Mouse (Mus musculus): ENCODE results near the gene Brat1. TPM values are rescaled to one million over a fixed set of nuclear protein-coding genes. Genes with fewer than 3 reads are reported as not detected.

Gene Brat1
- polyA plus RNA-seq, 1 experiment, result 28.6 TPM

DNA sequence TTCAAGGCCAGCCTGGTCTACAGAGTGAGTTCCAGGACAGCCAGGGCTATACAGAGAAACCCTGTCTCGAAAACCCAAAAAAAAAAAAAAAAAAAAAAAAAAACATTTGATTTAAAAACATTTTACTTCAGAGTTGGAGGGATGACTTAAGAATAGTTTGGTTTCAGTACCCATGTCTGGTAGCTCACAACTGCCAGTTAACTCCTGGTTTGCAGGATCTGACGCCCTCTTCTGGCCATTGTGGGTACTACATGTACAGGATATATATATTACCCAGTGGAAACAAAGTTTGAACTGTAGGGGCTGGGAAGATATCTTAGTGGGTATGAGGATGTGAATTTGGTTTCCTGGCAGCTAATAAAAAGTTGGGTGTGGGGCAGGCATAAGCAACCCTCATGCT, 46.1 kb downstream of the Brat1 start:
- DNase-seq (ENCODE audit: low read depth), result peak; percentile 26
- TF ChIP-seq CTCF (IDR thresholded peaks at IDR 0.05; ENCODE audit: borderline replicate concordance, extremely low read depth, insufficient read depth, insufficient read length) (peak; percentile 64; the same call in 1 of the 2 replicates), POLR2A (IDR thresholded peaks at IDR 0.05; ENCODE audit: borderline replicate concordance, extremely low read depth, insufficient read depth, insufficient read length, poor library complexity, severe bottlenecking) (no peak)

DNA sequence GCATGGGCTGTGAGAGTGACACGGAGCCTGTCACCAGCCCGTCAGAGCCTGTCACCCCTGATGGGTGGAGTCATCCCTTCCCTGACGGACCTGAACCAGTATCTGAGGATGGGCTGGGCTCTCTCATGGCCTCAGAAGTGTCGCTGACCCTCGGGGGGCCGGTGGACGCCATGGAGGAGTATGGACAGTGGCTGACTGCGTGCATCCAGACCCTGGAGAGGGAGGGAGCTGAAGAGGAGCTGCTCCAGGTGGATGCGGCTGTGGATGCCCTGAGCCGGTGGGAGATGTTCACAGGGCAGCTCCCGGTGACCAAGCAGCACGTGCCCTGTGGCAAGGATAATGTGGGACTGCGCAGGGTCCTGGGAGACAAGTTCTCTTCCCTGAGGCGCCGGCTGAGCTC, 47.2 kb downstream of the Brat1 start:
- TF ChIP-seq POLR2A (IDR thresholded peaks at IDR 0.05; ENCODE audit: borderline replicate concordance, extremely low read depth, insufficient read depth, insufficient read length, poor library complexity, severe bottlenecking) (no peak), CTCF (IDR thresholded peaks at IDR 0.05; ENCODE audit: borderline replicate concordance, extremely low read depth, insufficient read depth, insufficient read length) (no peak)
- no peak for DNase-seq (ENCODE audit: low read depth)

DNA sequence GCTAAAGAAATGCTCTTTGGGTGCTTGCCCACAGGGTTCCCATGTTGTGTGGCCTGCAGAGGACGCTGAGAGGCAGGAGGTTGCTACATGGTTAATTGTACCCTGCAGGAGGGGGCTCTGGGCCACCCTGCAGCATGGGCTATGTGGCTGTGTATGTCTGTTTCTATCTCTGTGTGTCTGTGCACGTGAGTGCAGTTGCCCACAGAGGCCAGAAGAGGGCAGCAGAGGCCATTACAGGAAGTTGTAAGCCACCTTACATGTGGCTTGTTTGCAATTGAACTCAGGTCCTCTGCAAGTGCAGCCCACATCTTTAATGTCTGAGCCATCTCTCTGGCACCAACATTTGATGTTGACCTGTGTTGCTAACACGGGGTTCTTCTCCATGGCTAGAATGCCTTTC, 47.8 kb downstream of the Brat1 start:
- no peak for DNase-seq (ENCODE audit: low read depth)
- TF ChIP-seq POLR2A (IDR thresholded peaks at IDR 0.05; ENCODE audit: borderline replicate concordance, extremely low read depth, insufficient read depth, insufficient read length, poor library complexity, severe bottlenecking), result no peak
- TF ChIP-seq CTCF (IDR thresholded peaks at IDR 0.05; ENCODE audit: borderline replicate concordance, extremely low read depth, insufficient read depth, insufficient read length), result peak; percentile 47; the same call in 1 of the 2 replicates

DNA sequence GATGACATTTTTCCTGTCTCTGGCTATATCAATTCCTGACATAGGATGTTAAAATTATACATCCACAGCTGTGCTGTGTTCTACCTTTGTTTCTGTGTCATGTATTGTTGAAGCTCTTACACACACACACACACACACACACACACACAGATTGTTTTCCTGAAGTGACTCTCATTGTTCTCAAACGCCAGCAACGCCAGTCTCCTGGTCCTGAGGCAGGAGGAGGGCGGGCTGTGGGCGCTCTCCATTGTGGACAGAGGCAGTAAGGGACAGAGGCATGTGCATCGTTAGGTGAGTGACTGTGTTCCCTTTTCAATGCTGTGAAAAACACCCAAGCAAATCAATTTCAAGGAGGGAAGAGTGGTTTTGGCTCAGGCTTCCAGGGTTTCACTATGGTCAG, 48.4 kb downstream of the Brat1 start:
- TF ChIP-seq POLR2A (IDR thresholded peaks at IDR 0.05; ENCODE audit: borderline replicate concordance, extremely low read depth, insufficient read depth, insufficient read length, poor library complexity, severe bottlenecking) (no peak), CTCF (IDR thresholded peaks at IDR 0.05; ENCODE audit: borderline replicate concordance, extremely low read depth, insufficient read depth, insufficient read length) (no peak)
- DNase-seq (ENCODE audit: low read depth), result no peak

DNA sequence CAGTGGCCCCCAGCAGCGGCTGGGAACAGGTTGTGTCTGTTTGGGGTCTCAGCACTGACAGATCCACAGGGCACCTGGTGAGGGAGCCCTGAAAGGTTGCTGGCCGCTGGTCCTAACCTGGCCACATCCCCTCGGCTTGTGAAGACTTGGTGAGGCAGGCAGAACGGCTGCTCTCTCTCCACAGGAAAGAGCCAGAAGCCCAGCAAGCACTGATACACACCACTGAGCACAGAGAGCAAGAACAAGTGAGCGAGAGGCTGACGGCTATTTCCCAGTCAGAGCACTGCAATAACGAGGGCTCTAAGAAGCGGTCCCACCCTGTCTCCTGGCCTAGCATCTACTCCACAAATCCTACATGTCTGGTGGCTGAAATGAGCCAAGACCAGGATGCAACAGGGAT, 54.1 kb downstream of the Brat1 start:
- TF ChIP-seq POLR2A (IDR thresholded peaks at IDR 0.05; ENCODE audit: borderline replicate concordance, extremely low read depth, insufficient read depth, insufficient read length, poor library complexity, severe bottlenecking) (no peak), CTCF (IDR thresholded peaks at IDR 0.05; ENCODE audit: borderline replicate concordance, extremely low read depth, insufficient read depth, insufficient read length) (no peak)
- no peak for DNase-seq (ENCODE audit: low read depth)

- no peak for DNase-seq (ENCODE audit: low read depth)
- no peak for TF ChIP-seq CTCF (IDR thresholded peaks at IDR 0.05; ENCODE audit: borderline replicate concordance, extremely low read depth, insufficient read depth, insufficient read length)
- TF ChIP-seq POLR2A (IDR thresholded peaks at IDR 0.05; ENCODE audit: borderline replicate concordance, extremely low read depth, insufficient read depth, insufficient read length, poor library complexity, severe bottlenecking), result no peak
Measured at GRCm38 (mm10) chr5:140762540-140762939, 57.7 kb downstream of the Brat1 start.

- TF ChIP-seq POLR2A (IDR thresholded peaks at IDR 0.05; ENCODE audit: borderline replicate concordance, extremely low read depth, insufficient read depth, insufficient read length, poor library complexity, severe bottlenecking) (no peak), CTCF (IDR thresholded peaks at IDR 0.05; ENCODE audit: borderline replicate concordance, extremely low read depth, insufficient read depth, insufficient read length) (no peak)
- DNase-seq (ENCODE audit: low read depth), result no peak
Measured at GRCm38 (mm10) chr5:140764921-140765613, 60.3 kb downstream of the Brat1 start.

DNA sequence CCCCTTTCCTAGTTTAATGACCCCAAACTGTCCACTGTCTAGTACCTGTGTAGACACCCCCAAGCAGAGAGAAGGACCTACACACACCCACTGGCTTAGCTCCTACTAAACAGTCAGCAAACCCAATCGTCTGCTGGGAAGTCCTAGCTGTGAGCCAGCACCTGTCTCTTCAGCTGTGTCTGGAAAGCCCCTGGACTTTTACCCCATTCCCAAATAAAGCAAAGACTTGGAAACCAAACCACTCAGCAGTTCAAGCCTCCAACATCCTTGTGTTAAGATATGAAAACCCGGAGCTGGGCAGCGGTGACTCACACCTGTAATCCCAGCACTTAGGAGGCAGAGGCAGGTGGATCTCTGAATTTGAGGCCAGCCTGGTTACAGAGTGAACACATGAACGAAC, 61.8 kb downstream of the Brat1 start:
- TF ChIP-seq POLR2A (IDR thresholded peaks at IDR 0.05; ENCODE audit: borderline replicate concordance, extremely low read depth, insufficient read depth, insufficient read length, poor library complexity, severe bottlenecking) (no peak), CTCF (IDR thresholded peaks at IDR 0.05; ENCODE audit: borderline replicate concordance, extremely low read depth, insufficient read depth, insufficient read length) (no peak)
- DNase-seq (ENCODE audit: low read depth), result no peak

GRCm38 (mm10) chr5:140767704-140768141, 62.9 kb downstream of the Brat1 start:
- TF ChIP-seq POLR2A (IDR thresholded peaks at IDR 0.05; ENCODE audit: borderline replicate concordance, extremely low read depth, insufficient read depth, insufficient read length, poor library complexity, severe bottlenecking) (no peak), CTCF (IDR thresholded peaks at IDR 0.05; ENCODE audit: borderline replicate concordance, extremely low read depth, insufficient read depth, insufficient read length) (no peak)
- peak; percentile 87 for DNase-seq (ENCODE audit: low read depth)

- peak; percentile 62 for DNase-seq (ENCODE audit: low read depth)
- no peak for TF ChIP-seq CTCF (IDR thresholded peaks at IDR 0.05; ENCODE audit: borderline replicate concordance, extremely low read depth, insufficient read depth, insufficient read length)
- no peak for TF ChIP-seq POLR2A (IDR thresholded peaks at IDR 0.05; ENCODE audit: borderline replicate concordance, extremely low read depth, insufficient read depth, insufficient read length, poor library complexity, severe bottlenecking)
Measured at GRCm38 (mm10) chr5:140768333-140768732, 63.5 kb downstream of the Brat1 start.

Other genes starting within 250 kb of the Brat1 start
- gene Chst12, start 199.5 kb upstream of the Brat1 start, polyA plus RNA-seq (2012; rRNA removed), result 9.5 and 15.7 TPM in 2 replicates
- 0.26 and 0.32 TPM in 2 replicates for gene Grifin, start 139.9 kb upstream of the Brat1 start, polyA plus RNA-seq (2012; rRNA removed)
- 55.8 and 73.4 TPM in 2 replicates for gene Lfng, start 97.7 kb upstream of the Brat1 start, polyA plus RNA-seq (2012; rRNA removed)
- 164 and 280 TPM in 2 replicates for gene Ttyh3, start 56.0 kb upstream of the Brat1 start, polyA plus RNA-seq (2012; rRNA removed)
- 42.4 and 49.9 TPM in 2 replicates for gene Iqce, start 2.6 kb upstream of the Brat1 start, polyA plus RNA-seq (2012; rRNA removed)
- gene Amz1, start 19.1 kb downstream of the Brat1 start, polyA plus RNA-seq (2012; rRNA removed), result 3.2 and 3.5 TPM in 2 replicates
- gene Gna12, start 125.4 kb downstream of the Brat1 start, polyA plus RNA-seq (2012; rRNA removed), result 96.8 and 122 TPM in 2 replicates